Mouse (Mus musculus) hindbrain, embryonic 11.5 days (tissue): Measurements from ENCODE around the gene Chka. TPM values are rescaled to one million over a fixed set of nuclear protein-coding genes. Genes with fewer than 3 reads are reported as not detected.

Experiments used
- ATAC-seq: fragments of 200-750 bp; cut with Nextera tagmentation; 2 replicates; pipeline ENCODE4 v1.8.0; 2017; ENCODE audit warnings: mild to moderate bottlenecking, moderate TSS enrichment, moderate library complexity; ENCODE audit not compliant: low FRiP score
- DNase-seq: peaks from one replicate; pipeline ENCODE4 v3.0.0-alpha.2; 2015; ENCODE audit warnings: low spot score
- H3K27ac ChIP-seq: fragments of 300-500 bp; sonication (generic); 2 replicates; pipeline ENCODE4 v1.5.1; 2014; ENCODE audit warnings: mild to moderate bottlenecking, low read depth, low read length
- H3K27me3 ChIP-seq: fragments of 300-500 bp; sonication (generic); 2 replicates; pipeline ENCODE4 v1.6.1; 2014; ENCODE audit warnings: mild to moderate bottlenecking, low read length, moderate library complexity, mixed read lengths; ENCODE audit not compliant: control insufficient read depth, insufficient read depth
- H3K36me3 ChIP-seq: fragments of 300-500 bp; sonication (generic); 2 replicates; pipeline ENCODE4 v1.6.1; 2014; ENCODE audit warnings: mild to moderate bottlenecking, low read length, moderate library complexity, mixed read lengths; ENCODE audit not compliant: control insufficient read depth, insufficient read depth
- H3K4me1 ChIP-seq: fragments of 300-500 bp; sonication (generic); replicated peaks from 2 replicates; pipeline ENCODE4 v1.6.1; 2014; ENCODE audit warnings: low read length, mixed read lengths; ENCODE audit not compliant: control insufficient read depth, insufficient read depth
- H3K4me2 ChIP-seq: fragments of 300-500 bp; sonication (generic); replicated peaks from 2 replicates; pipeline ENCODE4 v1.6.1; 2014; ENCODE audit warnings: mild to moderate bottlenecking, low read depth, low read length
- H3K4me3 ChIP-seq: fragments of 300-500 bp; sonication (generic); 2 replicates; pipeline ENCODE4 v1.5.1; 2014; ENCODE audit warnings: low read depth, low read length
- H3K9ac ChIP-seq: fragments of 300-500 bp; sonication (generic); 2 replicates; pipeline ENCODE4 v1.6.1; 2014; ENCODE audit warnings: low read depth, low read length
- H3K9me3 ChIP-seq: fragments of 300-500 bp; sonication (generic); 2 replicates; pipeline ENCODE4 v1.6.1; 2016; ENCODE audit warnings: low read length; ENCODE audit not compliant: control insufficient read depth
- WGBS: fragments of 180-500 bp; shearing (Covaris S2); extraction: QIAGEN DNeasy Blood & Tissue Kit; methylation state at CpG from one replicate; pipeline ENCODE4 v1.1.7; 2014; 5-methylcytosine and 5-hydroxymethylcytosine counted together
- polyA plus RNA-seq: library from polyadenylated mRNA; unstranded; fragments of >200 nt; fragmentation: Nextera tagmentation; extraction: Ambion mirVana; gene quantifications from 2 replicates; pipeline ENCODE4 v1.2.1, GENCODE M21; 2014

The Chka gene
- polyA plus RNA-seq, 1 experiment from 2014 or later, result 63.7 TPM

DNA sequence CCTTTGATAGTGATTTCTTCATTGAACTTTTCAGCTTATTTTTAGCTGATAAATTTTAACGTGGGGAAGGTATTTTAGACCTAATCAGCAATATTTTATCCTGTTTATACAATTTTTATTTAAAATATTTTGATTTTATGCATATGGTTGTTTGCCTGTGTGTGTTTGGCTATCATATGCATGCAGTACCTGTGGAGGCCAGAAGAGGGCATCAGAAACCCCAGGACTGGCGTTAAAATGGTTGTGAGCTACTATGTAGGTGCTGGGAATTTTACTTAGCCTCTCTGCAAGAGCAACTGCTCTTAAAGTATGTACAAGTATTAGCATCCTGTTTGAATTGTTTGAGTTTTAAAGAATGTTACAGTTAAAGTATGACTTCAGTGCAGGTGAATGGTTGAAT, 13.4 kb downstream of the Chka start:
- Histone ChIP-seq H3K9me3 (no peaks in the 10 kb centered on the region), H3K27ac (no peak overlapping the region), H3K9ac (no peak overlapping the region), H3K27me3 (no peaks in the 10 kb centered on the region), H3K36me3 (no peaks in the 10 kb centered on the region), H3K4me3 (no peak overlapping the region), H3K4me1 (no peaks in the 10 kb centered on the region), H3K4me2 (no peak overlapping the region)
- no peak for ATAC-seq
- peak; percentile 6 for DNase-seq
- 85% methylated on average over 2 of the region's 2 CpGs for WGBS

DNA sequence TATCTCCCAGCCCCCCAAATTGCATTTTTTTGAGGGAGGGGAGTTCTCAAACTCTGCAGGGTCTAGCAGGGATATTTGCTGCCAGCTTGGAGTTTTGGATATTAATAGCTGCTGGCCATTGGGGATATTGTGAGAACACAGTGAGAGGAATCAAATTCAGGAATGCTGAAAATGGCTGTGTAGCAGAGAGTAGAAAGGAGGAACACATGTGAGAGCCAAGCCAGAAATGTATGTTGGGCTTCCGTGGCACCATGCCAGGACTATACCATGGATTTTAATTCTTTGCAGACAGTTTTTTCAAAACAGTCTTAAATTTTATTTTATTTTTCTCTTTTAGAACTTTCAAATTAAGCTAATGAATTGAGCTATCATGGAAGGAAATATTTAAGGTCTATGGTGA, 16.7 kb downstream of the Chka start:
- ATAC-seq (no peak), DNase-seq (no peak)
- Histone ChIP-seq H3K9me3 (no peaks in the 10 kb centered on the region), H3K9ac (no peak overlapping the region), H3K36me3 (no peaks in the 10 kb centered on the region), H3K27me3 (no peaks in the 10 kb centered on the region), H3K4me1 (no peaks in the 10 kb centered on the region), H3K4me3 (no peak overlapping the region), H3K27ac (no peak overlapping the region), H3K4me2 (no peak overlapping the region)
- 92% methylated on average over 1 of the region's 1 CpGs for WGBS

GRCm38 (mm10) chr19:3871468-3871867, 19.9 kb downstream of the Chka start:
- ATAC-seq, result no peak
- Histone ChIP-seq H3K27me3 (no peaks in the 10 kb centered on the region), H3K9me3 (no peaks in the 10 kb centered on the region), H3K4me1 (no peaks in the 10 kb centered on the region), H3K9ac (no peak overlapping the region), H3K4me3 (no peak overlapping the region), H3K36me3 (no peaks in the 10 kb centered on the region), H3K27ac (no peak overlapping the region), H3K4me2 (no peak overlapping the region)
- no peak for DNase-seq

GRCm38 (mm10) chr19:3872373-3872772, 20.8 kb downstream of the Chka start:
- H3K4me1 ChIP-seq, result no peaks in the 10 kb centered on the region
- 81% methylated on average over 4 of the region's 4 CpGs for WGBS
- no peaks in the 10 kb centered on the region for H3K9me3 ChIP-seq
- no peaks in the 10 kb centered on the region for H3K36me3 ChIP-seq
- no peak overlapping the region for H3K9ac ChIP-seq
- no peak overlapping the region for H3K27ac ChIP-seq
- DNase-seq (no peak), ATAC-seq (no peak)
- H3K4me2 ChIP-seq, result no peak overlapping the region
- no peaks in the 10 kb centered on the region for H3K27me3 ChIP-seq
- no peak overlapping the region for H3K4me3 ChIP-seq

- no peak for ATAC-seq
- H3K9ac ChIP-seq, result no peak overlapping the region
- no peaks in the 10 kb centered on the region for H3K36me3 ChIP-seq
- H3K9me3 ChIP-seq, result no peaks in the 10 kb centered on the region
- no peaks in the 10 kb centered on the region for H3K27me3 ChIP-seq
- DNase-seq, result no peak
- H3K4me1 ChIP-seq, result no peaks in the 10 kb centered on the region
- H3K27ac ChIP-seq, result no peak overlapping the region
- H3K4me2 ChIP-seq, result no peak overlapping the region
- whole genome bisulfite sequencing, result 90% methylated on average over 7 of the region's 7 CpGs
- H3K4me3 ChIP-seq, result no peak overlapping the region
Observed at GRCm38 (mm10) chr19:3875045-3875444, 23.5 kb downstream of the Chka start.

- no peaks in the 10 kb centered on the region for H3K9me3 ChIP-seq
- no peaks in the 10 kb centered on the region for H3K4me1 ChIP-seq
- H3K27me3 ChIP-seq, result no peaks in the 10 kb centered on the region
- no peak overlapping the region for H3K27ac ChIP-seq
- no peak overlapping the region for H3K4me3 ChIP-seq
- WGBS, result 92% methylated on average over 6 of the region's 6 CpGs
- H3K36me3 ChIP-seq, result no peaks in the 10 kb centered on the region
- no peak overlapping the region for H3K9ac ChIP-seq
- H3K4me2 ChIP-seq, result no peak overlapping the region
- no peak for DNase-seq
- no peak for ATAC-seq
Observed at GRCm38 (mm10) chr19:3880054-3880848, 28.7 kb downstream of the Chka start.

- no peaks in the 10 kb centered on the region for H3K9me3 ChIP-seq
- WGBS, result 84% methylated on average over 4 of the region's 4 CpGs
- H3K36me3 ChIP-seq, result no peaks in the 10 kb centered on the region
- ATAC-seq, result no peak
- no peak overlapping the region for H3K4me3 ChIP-seq
- no peaks in the 10 kb centered on the region for H3K4me1 ChIP-seq
- H3K27ac ChIP-seq, result no peak overlapping the region
- no peak overlapping the region for H3K4me2 ChIP-seq
- H3K9ac ChIP-seq, result no peak overlapping the region
- no peak for DNase-seq
- H3K27me3 ChIP-seq, result no peaks in the 10 kb centered on the region
Observed at GRCm38 (mm10) chr19:3882214-3882613, 30.6 kb downstream of the Chka start.

GRCm38 (mm10) chr19:3884325-3884990, 32.9 kb downstream of the Chka start:
- H3K9ac ChIP-seq, result no peak overlapping the region

DNA sequence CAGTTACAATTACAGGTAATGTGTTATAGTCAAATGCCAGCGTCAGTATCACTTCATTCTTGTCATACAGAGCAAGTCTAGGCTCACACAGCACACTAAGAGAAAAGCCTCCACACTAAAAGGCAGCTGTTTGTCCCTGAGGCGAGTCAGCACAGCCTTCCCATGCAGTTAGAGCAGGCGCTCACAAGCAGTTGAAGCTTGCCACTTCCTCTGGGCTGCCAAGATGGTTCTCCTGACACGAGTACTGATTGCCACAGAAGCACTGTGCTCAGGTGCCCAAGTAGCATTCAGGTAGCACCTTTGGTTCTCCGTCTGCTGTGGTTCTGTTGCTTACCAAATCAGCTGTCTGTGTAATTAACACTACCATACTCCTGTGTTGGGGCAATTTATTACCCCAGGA, 37.5 kb downstream of the Chka start:
- 88% methylated on average over 5 of the region's 5 CpGs for WGBS
- Histone ChIP-seq H3K9me3 (no peaks in the 10 kb centered on the region), H3K27ac (no peak overlapping the region), H3K4me2 (no peak overlapping the region), H3K27me3 (no peaks in the 10 kb centered on the region), H3K4me3 (no peak overlapping the region), H3K9ac (no peak overlapping the region), H3K36me3 (peaks cover 5% of the 10 kb centered on the region; the same call in 1 of the 2 replicates), H3K4me1 (no peaks in the 10 kb centered on the region)
- DNase-seq (no peak), ATAC-seq (no peak)

More at GRCm38 (mm10) chr19:3884325-3884990, 32.9 kb downstream of the Chka start:
- no peak for ATAC-seq
- Histone ChIP-seq H3K4me3 (no peak overlapping the region), H3K27ac (no peak overlapping the region), H3K4me2 (no peak overlapping the region), H3K36me3 (0 out of 2 replicates have a peak, but pooled peaks cover 2% of the 10 kb centered on the region), H3K4me1 (no peaks in the 10 kb centered on the region), H3K27me3 (no peaks in the 10 kb centered on the region), H3K9me3 (no peaks in the 10 kb centered on the region)
- DNase-seq, result no peak
- WGBS, result 87% methylated on average over 6 of the region's 6 CpGs
